Mouse (Mus musculus) gonadal fat pad, adult 2 months (tissue): ENCODE measurements around the gene Fam196b. TPM values are rescaled to one million over a fixed set of nuclear protein-coding genes. Genes with fewer than 3 reads are reported as not detected.

Experiments used
- DNase-seq: peaks from one replicate; pipeline ENCODE4 v3.0.0-alpha.2; 2012; ENCODE audit warnings: low read depth
- polyA plus RNA-seq: library from polyadenylated mRNA; depleted of rRNA; stranded (reverse); fragments of >200 nt; gene quantifications from 2 replicates; pipeline ENCODE4 v1.2.3, GENCODE M21; 2012; rRNA removed

Fam196b gene
- 0.62 and 0.93 TPM in 2 replicates for polyA plus RNA-seq

DNA sequence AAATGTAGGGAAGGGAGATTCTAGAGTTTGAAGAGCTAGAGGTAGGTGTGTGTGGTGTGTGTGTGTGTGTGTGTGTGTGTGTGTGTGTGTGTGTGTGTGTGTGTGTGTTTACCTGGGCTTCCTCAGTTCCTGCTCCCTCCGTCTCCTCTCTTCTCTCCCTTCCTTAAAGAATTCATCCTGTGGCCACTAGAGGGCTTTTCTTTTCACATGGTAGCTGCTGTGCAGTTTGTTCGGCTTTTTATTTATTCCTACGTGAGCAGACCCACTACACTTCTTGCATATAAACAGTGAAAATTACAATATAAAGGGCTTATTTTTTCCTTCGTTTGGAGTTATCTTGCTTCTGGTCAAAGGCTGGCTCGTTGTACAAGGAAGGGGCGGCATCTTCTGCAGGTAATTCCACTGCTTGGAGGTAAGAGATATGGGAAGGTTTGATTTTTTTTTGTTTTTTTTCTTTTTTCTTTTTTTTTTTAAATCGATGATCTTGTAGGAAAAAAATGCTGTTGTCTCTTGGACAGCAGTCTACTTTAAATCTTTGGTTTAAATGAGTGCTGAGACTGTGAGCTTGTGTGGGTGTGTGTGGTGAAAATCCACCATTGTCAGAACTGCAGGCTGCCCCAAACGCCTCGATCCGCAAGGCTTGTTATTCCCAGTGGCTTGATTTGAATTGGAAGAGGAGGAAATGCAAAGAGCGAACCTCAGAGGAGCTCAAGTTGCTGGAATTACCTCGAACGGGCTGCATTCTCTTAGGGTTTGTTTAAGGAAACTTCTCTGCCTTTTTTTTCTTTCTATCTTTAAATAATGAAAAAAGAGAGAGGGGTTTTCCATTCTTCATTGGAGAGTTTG is at the start of gene Fam196b:
Gene Fam196b, plus strand, starts transcription at position 289 of the 846 bp plus-strand sequence.
- DNase-seq: no peak

DNA sequence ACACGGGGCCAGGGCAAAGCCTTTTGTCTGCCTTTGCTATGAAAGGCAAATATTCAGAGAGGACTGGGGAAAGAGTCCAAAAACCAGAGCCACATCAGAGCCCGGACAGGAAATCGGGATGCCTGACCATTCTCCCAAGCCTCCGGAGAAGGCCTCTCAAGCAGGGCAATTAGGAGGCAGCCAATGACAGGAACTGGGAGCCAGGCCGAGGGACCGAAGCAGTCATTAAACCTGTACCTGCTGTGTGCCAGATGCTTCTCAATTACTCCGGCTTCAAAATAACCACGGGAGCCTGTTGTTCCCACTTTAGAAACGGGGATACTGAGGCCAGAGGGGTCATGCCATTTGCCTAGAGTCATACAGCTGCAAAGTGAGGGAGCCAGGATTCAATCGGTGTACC is 42.6 kb upstream of the Fam196b start:
- DNase-seq: no peak

DNA sequence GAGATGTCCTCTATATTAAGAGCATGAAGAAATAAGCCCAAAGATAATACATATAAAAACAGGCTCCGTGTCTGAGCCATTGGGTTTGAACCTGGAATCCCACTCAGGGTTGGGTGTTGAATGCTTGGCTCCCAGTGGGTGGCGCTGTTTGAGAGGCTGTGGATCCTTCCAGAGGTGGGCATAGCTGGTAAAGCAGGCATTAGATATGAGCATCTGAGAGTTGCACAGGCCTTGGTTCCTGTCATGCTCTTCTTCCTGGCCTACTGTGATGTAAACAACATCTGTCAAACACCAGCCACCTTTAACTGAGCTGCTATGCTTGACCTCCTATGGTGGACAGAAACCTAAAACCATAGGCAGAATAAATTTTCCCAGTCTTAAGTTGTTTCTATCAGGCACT is 38.7 kb upstream of the Fam196b start:
- no peak for DNase-seq

DNA sequence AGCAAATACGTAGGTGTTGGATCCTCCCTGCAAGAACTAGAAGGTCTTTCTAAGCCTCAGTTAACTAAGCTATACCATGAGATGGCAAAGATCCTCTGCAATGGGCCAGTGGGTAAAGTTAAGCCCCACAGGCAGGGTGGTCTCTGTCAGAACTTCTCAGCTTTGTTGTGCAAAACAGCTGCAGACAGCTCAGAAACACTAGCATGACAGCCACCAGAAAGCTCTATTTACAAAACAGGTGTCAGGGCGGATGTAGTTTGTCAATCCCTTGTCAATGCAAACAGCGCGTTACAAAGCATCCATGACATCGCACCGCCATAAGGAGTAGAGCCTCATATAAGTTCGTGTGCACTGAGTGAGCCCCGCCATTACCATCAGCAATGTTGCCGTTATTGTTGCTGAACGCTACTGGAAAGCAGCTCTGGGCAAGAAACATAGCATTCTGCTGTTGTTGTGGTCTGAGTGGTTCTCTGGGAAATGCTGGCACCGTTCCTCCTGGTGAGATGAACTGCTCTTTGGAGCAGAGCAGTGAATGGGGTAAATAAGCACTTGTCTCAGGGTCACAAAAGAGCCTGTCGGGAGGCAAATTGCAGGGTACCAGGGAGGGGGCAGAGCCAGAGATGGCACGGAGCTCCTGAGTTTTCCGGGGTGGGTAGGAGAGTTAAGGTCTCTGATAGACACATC is 38.1 kb upstream of the Fam196b start:
- no peak for DNase-seq

DNA sequence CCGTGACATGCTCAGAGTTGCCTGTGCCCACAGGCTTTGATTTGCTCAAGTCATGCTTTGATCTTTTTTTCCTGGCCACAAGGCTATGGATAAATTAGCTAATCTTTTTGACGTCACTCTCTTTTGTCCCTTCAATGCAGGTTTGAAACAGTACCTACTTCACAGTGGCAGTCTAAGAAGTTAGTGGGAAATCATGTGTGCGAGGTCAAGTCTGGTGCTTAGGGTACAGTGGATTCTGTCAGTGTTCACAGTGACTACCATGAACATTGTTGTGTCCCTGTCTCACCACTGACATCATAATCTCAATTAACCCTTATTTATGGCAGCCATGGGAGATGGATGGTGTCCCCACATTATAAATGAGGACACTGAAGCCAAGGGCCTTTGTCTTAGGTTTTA is 37.6 kb upstream of the Fam196b start:
- no peak for DNase-seq

DNA sequence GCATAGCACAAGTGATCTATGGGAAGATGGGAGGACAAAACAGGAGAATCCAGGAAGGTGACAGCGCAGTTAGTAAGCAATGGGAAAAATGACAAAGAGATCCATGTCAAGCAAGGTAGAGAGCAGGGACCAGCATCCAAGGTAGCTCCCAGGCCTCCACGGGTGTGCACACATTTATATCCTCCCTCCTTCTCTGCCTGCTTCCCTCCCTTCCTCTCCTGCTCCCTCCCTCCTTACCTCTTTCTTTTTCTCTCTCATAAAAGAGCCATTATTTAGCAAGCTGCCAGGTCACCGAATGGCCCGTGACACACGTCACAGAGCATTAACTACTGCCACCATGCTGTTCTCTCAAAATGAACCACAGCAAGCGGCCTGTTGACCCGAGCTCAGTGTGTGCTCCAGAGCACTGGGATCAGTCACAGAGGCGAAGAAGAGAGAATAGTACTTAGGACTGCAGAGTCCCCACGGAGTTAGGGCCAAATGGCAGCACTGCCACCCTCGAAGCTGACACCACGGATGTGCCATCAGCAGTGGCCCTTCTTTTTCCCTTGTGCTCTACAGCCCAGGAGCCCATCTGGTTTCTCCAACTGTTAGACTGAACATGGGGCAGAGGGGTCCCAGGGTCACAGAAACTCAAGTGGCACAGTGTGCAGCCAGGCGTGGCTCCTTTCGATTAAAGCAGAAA is 30.4 kb upstream of the Fam196b start:
- no peak for DNase-seq

DNA sequence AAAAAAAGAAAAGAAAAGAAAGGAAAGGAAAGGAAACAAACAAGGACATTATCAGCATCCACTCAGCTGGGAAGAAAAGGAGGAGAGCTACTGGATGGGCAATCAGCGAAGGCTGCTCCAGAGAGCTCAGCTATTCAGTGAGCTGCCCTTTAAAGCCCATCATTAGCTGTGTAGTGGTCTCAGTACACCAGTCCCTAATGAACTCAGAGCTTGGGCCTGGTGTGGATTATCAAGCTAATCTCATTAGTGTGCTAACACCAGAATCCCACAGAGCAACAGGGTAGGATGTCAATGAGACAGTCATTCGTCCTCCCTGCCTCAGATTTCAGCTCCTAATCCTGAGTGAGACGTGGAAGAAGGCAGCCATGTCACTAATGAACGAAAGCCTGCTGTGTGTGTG is 24.4 kb upstream of the Fam196b start:
- no peak for DNase-seq

DNA sequence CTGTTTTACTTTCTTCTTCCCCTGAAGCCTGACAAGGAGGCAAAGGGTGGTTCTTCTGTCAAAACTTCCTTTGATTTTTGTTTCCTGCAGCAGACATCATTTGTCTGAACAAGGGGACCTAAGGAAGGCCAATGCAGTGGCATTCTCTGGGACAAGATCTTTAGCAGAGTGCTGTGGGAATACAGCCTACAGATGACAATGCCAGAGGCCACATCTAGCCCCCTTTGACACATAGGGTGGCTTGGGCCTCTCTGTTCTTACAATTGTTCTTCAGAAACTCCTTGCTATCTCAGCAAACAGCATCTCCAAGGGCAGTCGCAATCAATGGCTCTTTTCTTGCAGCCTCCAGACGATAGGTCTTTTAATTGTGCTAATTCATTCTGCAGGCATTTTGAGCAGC is 23.9 kb upstream of the Fam196b start:
- no peak for DNase-seq

DNA sequence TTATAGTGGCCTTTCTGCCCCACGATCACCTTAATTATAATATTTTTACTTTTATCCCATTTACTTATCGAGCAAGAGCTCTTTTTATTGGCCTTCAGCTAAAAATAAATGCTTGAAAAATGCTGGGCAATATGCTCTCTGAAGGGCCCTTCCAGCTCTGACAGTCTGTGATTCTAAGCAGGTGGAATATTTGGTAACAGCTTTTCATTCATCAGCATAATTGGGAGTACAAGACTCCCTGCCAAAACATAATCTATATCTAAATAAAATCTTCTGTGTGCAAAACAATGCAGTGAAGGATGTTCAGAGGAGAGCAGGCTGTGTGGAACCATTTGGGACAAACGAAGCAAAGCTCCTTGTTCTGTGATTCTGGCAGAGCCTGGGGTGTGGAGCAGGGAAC is 23.3 kb upstream of the Fam196b start:
- DNase-seq: no peak

DNA sequence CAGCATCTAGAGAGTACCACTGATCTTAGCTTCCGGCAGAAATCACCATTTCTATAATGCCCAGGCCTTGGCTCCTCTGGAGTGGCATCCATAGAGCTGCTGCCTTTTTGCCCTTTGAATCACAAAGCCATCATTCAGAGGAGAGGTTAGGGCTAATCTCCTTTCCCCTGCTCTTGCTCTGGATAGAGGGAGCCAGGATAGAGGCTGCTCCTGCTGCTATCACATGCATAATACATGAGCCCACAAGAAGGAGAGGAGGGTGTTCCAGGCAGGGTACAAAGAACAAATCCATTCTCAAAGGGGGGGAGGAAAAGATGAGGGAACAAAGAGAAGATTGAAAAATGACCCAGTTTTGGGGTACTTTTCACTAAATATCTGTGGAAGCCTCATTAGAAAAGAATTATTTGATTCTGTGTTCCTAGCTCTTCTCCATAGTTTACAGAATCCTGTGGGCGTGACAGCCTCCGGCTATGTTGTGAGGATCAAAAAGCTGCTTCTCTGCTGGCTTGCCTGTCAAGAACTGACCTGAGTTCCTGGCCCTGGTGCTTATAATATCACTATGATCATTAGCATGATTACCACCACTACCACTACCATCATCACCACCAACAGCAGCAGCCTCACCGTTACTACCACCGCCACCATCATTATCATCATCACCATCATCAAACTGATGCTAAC is 16.8 kb upstream of the Fam196b start:
- no peak for DNase-seq

DNA sequence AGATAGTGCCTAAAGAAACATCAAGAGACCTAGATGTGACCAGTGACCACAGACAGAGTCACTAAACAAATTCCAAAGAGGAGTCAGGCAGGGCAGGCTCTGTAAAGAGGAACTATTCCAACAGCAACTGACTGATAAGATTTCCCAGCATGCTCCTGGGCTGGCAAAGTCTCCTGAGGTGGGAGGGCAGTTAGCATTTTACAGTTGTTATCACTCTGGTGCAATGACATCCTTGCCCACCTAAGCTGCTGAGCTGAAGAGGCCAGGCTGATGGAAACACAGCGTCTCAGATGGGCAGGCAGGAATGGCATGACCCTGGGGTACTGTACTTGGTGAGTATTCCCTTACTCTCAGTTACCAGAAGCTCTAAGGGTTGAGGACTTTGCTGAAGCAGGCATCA is 15.1 kb upstream of the Fam196b start:
- no peak for DNase-seq

DNA sequence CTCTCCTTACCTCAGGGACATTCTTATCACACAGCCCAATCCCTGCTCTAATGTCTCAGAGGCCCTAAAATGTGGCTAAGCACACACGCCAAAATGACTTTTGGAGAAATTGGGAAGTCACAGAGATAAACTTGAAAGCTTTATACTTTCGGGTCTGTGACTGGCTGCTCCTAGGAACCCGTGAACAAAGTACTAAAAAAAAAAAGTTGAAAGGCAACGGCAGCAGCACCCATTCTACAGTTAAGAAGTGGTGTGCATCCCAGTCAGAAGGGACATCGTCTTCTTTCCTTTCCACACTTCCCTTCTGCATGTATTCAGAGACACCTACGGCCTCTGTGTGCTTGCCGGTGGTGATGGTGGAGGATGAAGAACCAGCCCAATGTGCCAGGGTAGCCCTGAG is 14.6 kb upstream of the Fam196b start:
- DNase-seq: no peak

DNA sequence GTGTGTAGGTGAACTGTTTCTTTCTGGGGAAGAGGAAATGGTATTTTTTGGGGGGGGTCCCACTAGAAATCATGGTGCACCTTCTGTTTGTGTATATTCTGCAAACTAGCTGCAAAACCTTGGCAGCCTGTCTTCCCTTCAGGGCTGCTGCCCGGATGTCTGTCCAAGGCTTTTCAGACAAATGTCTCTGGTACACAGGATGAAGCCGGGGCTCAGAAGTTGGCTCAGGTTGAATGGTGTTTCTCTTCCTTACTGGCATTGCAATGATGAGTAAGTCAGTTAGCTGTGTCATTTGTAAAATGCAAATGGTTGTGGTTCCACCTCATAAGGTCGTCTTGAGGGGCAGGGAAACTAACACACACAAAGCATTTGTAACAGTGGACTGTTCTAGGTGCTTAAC is 8.4 kb upstream of the Fam196b start:
- no peak for DNase-seq

DNA sequence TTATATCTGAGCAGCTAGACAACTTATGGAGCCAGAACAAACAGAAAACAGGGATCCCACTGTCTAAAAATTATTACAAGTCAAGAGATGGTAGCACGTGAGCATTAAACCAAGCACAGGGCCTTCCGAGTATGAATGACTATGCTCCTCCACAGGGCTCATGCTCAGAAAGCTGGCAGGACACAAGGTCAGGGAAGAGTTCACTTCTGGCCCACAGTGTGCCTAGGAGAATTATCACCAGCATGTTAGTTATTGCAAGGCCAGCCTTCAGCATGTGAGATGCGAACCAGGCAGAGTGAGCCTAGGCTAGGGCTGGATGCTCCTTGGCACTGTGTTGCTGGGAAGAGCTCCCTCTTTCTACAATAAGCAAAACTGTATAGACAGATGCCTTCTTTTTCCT is 5.9 kb upstream of the Fam196b start:
- no peak for DNase-seq

DNA sequence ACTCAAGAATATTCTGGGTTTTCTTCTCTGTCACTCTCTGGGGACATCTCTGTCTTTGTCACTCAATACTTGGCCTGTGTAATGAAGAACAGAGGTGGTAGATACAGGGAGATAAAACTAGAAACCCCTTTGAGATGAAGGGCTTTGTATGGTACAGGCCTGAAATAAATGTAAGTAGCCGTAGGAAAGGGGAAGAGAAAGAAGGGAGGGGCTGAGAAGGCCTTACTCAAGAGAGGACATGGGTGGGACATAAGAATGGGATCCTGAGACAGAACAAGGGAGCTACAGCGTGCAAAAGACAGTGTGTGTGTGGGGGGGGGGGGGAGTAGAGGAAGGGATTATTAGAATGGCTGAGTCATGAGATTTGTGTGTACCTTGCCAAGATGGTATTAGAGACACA is 5.3 kb upstream of the Fam196b start:
- DNase-seq: no peak

DNA sequence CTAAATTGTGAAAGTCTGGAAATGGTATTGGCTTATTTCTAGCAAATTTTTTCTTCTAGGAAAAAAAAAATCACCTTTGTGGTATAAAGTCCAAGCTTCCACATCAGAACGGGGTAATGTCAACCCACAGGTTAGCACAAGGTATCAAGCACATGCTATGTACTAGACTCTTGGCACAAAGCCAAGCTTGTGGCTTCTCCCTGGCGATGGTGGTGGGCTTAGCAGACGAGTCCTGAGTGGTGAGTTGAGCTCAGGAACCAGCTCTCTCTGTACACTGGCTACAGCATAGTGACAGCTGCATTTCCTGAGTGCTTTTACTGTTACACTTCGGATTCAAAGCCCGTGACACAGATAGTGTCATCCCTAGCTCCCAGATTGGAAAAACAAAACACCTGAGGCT is 2.9 kb upstream of the Fam196b start:
- no peak for DNase-seq

DNA sequence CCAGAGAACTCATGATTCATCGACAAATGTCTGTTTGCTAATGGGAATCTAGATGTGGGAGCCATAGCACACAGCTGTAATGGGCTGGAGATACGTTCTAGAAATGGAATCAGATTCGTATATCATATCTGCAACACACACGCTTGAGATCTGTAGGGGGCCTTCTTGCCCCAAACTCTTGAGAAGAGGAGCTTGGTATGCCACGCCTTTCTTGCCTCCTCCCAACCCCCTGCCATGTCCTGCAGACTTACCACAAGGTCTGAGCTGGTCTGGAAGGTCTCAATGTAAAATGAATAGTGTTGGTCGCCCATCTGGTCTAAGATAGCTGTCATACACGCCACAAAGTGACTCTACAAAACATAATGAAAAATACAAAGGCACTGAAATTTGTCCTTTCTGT is 2.4 kb upstream of the Fam196b start:
- no peak for DNase-seq

DNA sequence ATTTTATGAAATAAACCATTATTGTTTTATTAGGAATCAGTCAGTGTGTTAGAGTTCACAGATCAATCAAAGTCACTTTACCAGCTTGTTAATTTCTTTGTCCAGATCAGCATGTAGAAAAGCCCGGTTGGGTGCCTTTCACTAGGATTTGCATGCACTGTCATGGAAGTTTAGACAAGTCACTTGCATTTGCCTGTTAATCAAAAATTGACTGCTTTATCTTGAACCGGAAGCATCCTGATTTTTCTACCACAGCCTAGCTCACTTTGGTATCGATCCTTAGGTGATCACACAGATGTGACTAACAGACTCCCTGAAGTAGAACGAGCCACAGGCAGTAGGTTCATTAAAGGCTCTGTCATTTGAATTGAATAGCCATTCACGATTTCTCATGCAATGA is 761 bp downstream of the Fam196b start:
- DNase-seq: no peak

DNA sequence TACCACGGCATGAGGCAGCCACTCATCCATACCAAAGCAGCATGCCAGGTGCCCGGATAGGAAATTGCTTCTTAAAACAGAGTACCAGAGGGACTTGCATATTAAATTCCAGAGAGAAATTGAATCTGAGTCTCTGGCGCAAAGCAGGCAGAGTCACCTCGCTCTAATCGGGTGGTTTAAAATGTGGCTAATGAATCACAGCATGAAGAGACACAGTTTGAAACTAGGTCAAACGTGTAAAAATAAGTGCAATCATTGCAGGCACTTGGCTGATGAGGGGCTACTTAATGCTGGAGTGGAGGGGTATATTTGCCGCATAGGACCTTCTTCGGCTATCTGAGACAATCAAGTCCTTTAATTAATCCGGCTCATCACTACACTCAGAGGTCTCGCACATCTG is 1.6 kb downstream of the Fam196b start:
- DNase-seq: no peak

DNA sequence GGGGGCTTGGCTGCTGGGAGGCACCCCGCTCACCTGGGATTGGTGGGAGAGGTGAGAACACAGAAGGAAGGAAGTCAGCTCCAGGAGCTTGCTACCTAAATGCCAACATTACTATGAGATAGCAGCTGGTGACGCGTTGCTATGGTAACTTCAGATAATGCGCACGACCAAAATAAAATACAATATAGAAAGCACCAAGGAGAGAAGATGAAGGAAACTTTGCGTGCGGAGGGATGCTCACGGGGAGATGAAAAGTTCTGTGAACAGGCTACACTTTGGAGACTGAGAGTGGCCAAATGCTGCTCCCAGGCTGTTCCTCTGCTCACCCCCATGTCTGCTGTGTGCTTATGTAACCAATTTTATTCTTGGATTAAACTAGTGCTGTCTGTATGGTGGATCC is 2.4 kb downstream of the Fam196b start:
- DNase-seq: no peak

DNA sequence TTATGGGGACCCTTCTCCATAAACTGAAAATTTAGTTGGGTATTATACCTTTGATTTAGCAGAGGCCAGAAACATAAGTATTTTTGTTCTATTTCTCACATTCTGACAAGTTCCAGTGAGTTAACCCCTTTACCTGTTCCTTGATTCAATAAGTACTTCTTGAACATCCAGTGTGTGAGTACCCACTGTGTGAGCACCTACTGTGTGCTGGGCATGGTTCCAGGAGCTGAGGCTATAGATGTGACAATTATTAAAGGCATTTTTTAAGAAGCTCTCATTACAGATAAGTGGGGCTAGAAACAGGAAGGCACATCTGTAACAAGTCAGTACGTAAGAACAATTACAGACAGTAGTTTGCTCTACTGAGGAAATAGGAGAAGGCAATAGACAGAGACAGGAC is 4.7 kb downstream of the Fam196b start:
- DNase-seq: no peak

DNA sequence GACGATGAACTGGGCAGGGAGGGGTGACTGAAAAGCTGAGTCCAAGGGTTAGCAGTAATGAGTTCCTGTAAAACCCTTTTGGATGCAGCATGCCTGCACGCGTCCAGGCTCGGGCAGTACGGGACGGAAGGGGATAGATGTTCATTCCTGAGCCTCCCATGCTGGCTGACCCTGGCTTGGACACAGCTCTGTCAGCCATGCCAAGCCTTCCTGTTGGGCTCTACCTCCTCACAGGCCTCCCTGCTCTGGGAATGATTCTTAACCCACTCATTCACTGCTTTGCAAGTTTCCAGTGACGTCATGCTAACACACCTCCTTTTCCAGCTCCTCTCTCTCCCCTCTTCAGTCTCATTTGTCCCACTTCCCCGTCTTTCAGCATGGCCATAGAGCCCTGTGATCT is 9.0 kb downstream of the Fam196b start:
- DNase-seq: no peak
